In the genomic region with DNA sequence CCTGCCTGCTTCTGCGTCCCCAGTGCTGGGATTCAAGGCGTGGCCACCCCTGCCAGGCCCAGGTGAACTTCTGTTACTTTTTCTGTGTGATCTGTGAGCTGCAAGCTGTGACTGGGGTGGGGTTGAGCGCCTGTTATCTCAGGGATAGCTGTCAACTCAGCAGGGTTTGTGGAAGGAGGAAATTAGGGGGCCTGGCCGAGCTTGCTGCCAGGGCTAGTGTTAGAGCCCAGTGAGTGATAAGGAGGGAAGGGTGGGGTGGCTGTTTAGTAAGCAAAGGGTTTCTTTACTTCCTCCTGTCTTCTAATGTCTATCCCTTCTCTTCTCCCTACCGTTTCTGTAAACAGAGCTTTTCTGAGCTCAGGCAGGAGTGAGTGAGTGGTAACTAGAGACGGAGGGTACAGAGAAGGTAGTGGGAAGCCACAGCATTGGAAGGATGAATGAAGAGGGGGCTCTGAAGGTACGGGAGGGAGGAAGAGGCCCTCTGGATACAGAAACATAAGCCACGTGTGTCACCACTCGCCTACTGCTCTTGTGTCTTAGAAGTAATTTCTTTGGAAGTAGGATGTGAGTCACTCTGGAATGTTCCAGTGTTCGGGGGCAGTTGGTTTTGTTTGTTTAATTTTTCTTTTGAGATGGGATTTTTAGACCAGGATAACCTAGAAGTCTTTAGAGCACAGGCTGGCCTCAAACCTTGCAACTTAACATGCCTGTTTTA, we compare ENCODE assay signal across 11 mouse cellular contexts. TPM values are rescaled to one million over a fixed set of nuclear protein-coding genes. Genes with fewer than 3 reads are reported as not detected.
DNase-seq lines count a peak whose midpoint lies in the region; ATAC-seq and TF ChIP-seq lines count a peak whose summit lies in the region.
"Had no signal": no experiment of that assay in that cellular context is flagged by ENCODE, and none has a peak within 500 bp of the region (broad histone marks: within the 10 kb centered on the region; RNA-seq: fewer than 3 reads in every experiment).

No protein-coding gene starts in this region.

- H3K4me1 ChIP-seq in MEL (ENCODE audit: control insufficient read depth in 1 of 2, insufficient read depth in 2 of 2, low read length in 2 of 2), result peaks cover 6 to 22% of the 10 kb centered on the region in 2 experiments
- H3K4me1 ChIP-seq in heart, postnatal 0 days (ENCODE audit: control insufficient read depth, insufficient read depth), result peaks cover 28% of the 10 kb centered on the region
- H3K4me1 ChIP-seq in thymus, adult 2 months (replicated peaks; ENCODE audit: control insufficient read depth, insufficient read depth, low read length), result no peaks in the 10 kb centered on the region
- peaks cover 26% of the 10 kb centered on the region for H3K4me1 ChIP-seq in forebrain, embryonic 10.5 days

- peak overlapping the region; percentile 16; the same call in 1 of the 2 replicates for H3K27ac ChIP-seq in gastrocnemius, adult 2 months
- H3K27ac ChIP-seq in MEL (ENCODE audit: control insufficient read depth, low read depth, low read length), result peak overlapping the region; percentile 90
- peak overlapping the region; percentile 78 for H3K27ac ChIP-seq in heart, postnatal 0 days (ENCODE audit: low read depth)
- H3K27ac ChIP-seq in thymus, adult 2 months (ENCODE audit: control insufficient read depth, insufficient read depth, low read length), result no peak overlapping the region
- H3K27ac ChIP-seq in forebrain, embryonic 10.5 days, result no peak overlapping the region
- H3K27ac ChIP-seq: hindbrain, postnatal 0 days had no signal

- WGBS in heart, postnatal 0 days, result 26% methylated on average over 10 of the region's 10 CpGs
- 80% methylated on average over 10 of the region's 10 CpGs for WGBS in thymus, adult 2 months
- WGBS in forebrain, embryonic 10.5 days, result 75% methylated on average over 10 of the region's 10 CpGs

- H3K79me2 ChIP-seq in MEL (ENCODE audit: control insufficient read depth, insufficient read depth, low read length, poor library complexity), result no peaks in the 10 kb centered on the region

- intact Hi-C loops in gastrocnemius, adult 2 months (cut with DNase I), result no loop called here
- intact Hi-C loops in gastrocnemius, postnatal 14 days (cut with DNase I; ENCODE audit: low total_unique reads), result no loop called here

- H3K36me3 ChIP-seq in MEL (ENCODE audit: control insufficient read depth in 1 of 2, insufficient read depth in 2 of 2, low read length in 2 of 2), result peaks cover 0 to 15% of the 10 kb centered on the region in 2 experiments; a peak in 2 of 4 replicates
- peaks cover 27% of the 10 kb centered on the region for H3K36me3 ChIP-seq in heart, postnatal 0 days (replicated peaks; ENCODE audit: control insufficient read depth, insufficient read depth, low read length)
- H3K36me3 ChIP-seq in thymus, adult 2 months (ENCODE audit: control insufficient read depth, insufficient read depth, low read length), result no peaks in the 10 kb centered on the region
- H3K36me3 ChIP-seq in forebrain, embryonic 10.5 days (replicated peaks), result peaks cover 30% of the 10 kb centered on the region

- peak overlapping the region; percentile 55 for H3K9ac ChIP-seq in MEL (ENCODE audit: control insufficient read depth, low read depth, low read length, poor library complexity, severe bottlenecking)
- H3K9ac ChIP-seq in heart, postnatal 0 days (replicated peaks; ENCODE audit: low read depth, low read length), result no peak overlapping the region

- DNase-seq in gastrocnemius, adult 2 months, result no peak
- no peak for DNase-seq in gastrocnemius, postnatal 14 days
- peak; percentile 94 for DNase-seq in MEL (ENCODE audit: low read depth, low spot score)
- peak; percentile 33 for DNase-seq in heart, postnatal 0 days (ENCODE audit: low spot score)
- peak; percentile 25 for DNase-seq in lung, postnatal 14 days
- DNase-seq in layer of hippocampus, postnatal 36 days, result no peak
- no peak for DNase-seq in thymus, adult 2 months
- no peak for DNase-seq in forebrain, embryonic 10.5 days (ENCODE audit: extremely low spot score, low spot score)
- DNase-seq: cerebellum, adult 11 months; retina, postnatal 1 day had no signal

- no peak for TF ChIP-seq CTCF in gastrocnemius, adult 2 months (IDR thresholded peaks at IDR 0.05)
- no peak for TF ChIP-seq CTCF in MEL (IDR thresholded peaks at IDR 0.05 in 2 of 3, conservative IDR thresholded peaks at IDR 0.05 in 1 of 3; ENCODE audit: control insufficient read depth in 1 of 3, insufficient read depth in 1 of 3, low read depth in 2 of 3, low read length in 3 of 3, poor library complexity in 1 of 3, severe bottlenecking in 1 of 3)
- no peak for TF ChIP-seq CTCF in heart, postnatal 0 days (IDR thresholded peaks at IDR 0.05; ENCODE audit: low read depth)
- no peak for TF ChIP-seq CTCF in thymus, adult 2 months (IDR thresholded peaks at IDR 0.05; ENCODE audit: borderline replicate concordance, control insufficient read depth, extremely low read depth, insufficient read depth, low read length, poor library complexity)

- peak; percentile 75 to 76 for TF ChIP-seq EP300 in MEL (IDR thresholded peaks at IDR 0.05; ENCODE audit: low read depth in 1 of 2, low read length in 2 of 2)
- TF ChIP-seq EP300 in heart, postnatal 0 days (IDR thresholded peaks at IDR 0.05; ENCODE audit: low read depth), result no peak

- no peaks in the 10 kb centered on the region for H3K27me3 ChIP-seq in MEL (ENCODE audit: control insufficient read depth in 1 of 2, insufficient read depth in 2 of 2, low read length in 2 of 2)
- no peaks in the 10 kb centered on the region for H3K27me3 ChIP-seq in heart, postnatal 0 days (ENCODE audit: control insufficient read depth, insufficient read depth, low read length)
- no peaks in the 10 kb centered on the region for H3K27me3 ChIP-seq in thymus, adult 2 months (ENCODE audit: control insufficient read depth, insufficient read depth, low read length)
- H3K27me3 ChIP-seq in forebrain, embryonic 10.5 days (ENCODE audit: poor library complexity, severe bottlenecking), result no peaks in the 10 kb centered on the region

- peak; percentile 57 for ATAC-seq in heart, postnatal 0 days (ENCODE audit: insufficient read depth, low read depth)
- ATAC-seq: hindbrain, postnatal 0 days had no signal

- no peaks in the 10 kb centered on the region for H3K9me3 ChIP-seq in MEL (replicated peaks; ENCODE audit: insufficient read depth, low read length)
- no peaks in the 10 kb centered on the region for H3K9me3 ChIP-seq in heart, postnatal 0 days (replicated peaks; ENCODE audit: control insufficient read depth, low read length)
- H3K9me3 ChIP-seq in forebrain, embryonic 10.5 days, result no peaks in the 10 kb centered on the region

- TF ChIP-seq POLR2A in MEL (IDR thresholded peaks at IDR 0.05; ENCODE audit: control insufficient read depth in 1 of 2, insufficient read depth in 1 of 2, low read depth in 1 of 2, low read length in 2 of 2, poor library complexity in 1 of 2), result no peak
- TF ChIP-seq POLR2A in thymus, adult 2 months (IDR thresholded peaks at IDR 0.05; ENCODE audit: control insufficient read depth, extremely low read depth, insufficient read depth, low read length, poor library complexity), result no peak

- no peak overlapping the region for H3K4me3 ChIP-seq in gastrocnemius, adult 2 months
- peak overlapping the region; percentile 43 to 44 for H3K4me3 ChIP-seq in MEL (ENCODE audit: control insufficient read depth in 1 of 2, insufficient read depth in 1 of 2, low read depth in 2 of 2, low read length in 2 of 2)
- no peak overlapping the region for H3K4me3 ChIP-seq in heart, postnatal 0 days (ENCODE audit: low read depth, low read length)
- H3K4me3 ChIP-seq in thymus, adult 2 months (ENCODE audit: control insufficient read depth, insufficient read depth, low read length), result no peak overlapping the region
- no peak overlapping the region for H3K4me3 ChIP-seq in forebrain, embryonic 10.5 days

- H3K4me2 ChIP-seq in heart, postnatal 0 days (ENCODE audit: low read depth, low read length), result no peak overlapping the region

- no peak for TF ChIP-seq RAD21 in MEL (IDR thresholded peaks at IDR 0.05; ENCODE audit: low read depth, low read length)

TF ChIP-seq in MEL, 35 proteins besides CTCF, POLR2A, EP300 and RAD21 (continues in another document):
- peak; percentile 72 for TF ChIP-seq MAFK (IDR thresholded peaks at IDR 0.05; ENCODE audit: borderline replicate concordance, low read depth, low read length)
- no peak for TF ChIP-seq ZMIZ1 (IDR thresholded peaks at IDR 0.05; ENCODE audit: low read depth, low read length)
- peak; percentile 77; the same call in 1 of the 2 replicates for TF ChIP-seq SIN3A (IDR thresholded peaks at IDR 0.05; ENCODE audit: low read length)
- no peak for TF ChIP-seq USF2 (IDR thresholded peaks at IDR 0.05; ENCODE audit: borderline replicate concordance in 1 of 2, insufficient read depth in 1 of 2, low read depth in 1 of 2, low read length in 2 of 2)
- TF ChIP-seq MAX (IDR thresholded peaks at IDR 0.05; ENCODE audit: low read length), result peak; percentile 50; the same call in 1 of the 2 replicates
- no peak for TF ChIP-seq BHLHE40 (IDR thresholded peaks at IDR 0.05; ENCODE audit: borderline replicate concordance, low read depth, low read length)
- no peak for TF ChIP-seq GABPA (IDR thresholded peaks at IDR 0.05; ENCODE audit: low read depth, low read length)
- TF ChIP-seq MAZ (IDR thresholded peaks at IDR 0.05; ENCODE audit: low read depth, low read length), result peak; percentile 76

RNA-seq across cellular contexts. Expression of a gene that starts 12.2 kb away (rescaled TPM):
- total RNA-seq in gastrocnemius, adult 2 months (2021), result 1 to 10 TPM; 2.4 to 3.2 TPM
- total RNA-seq in gastrocnemius, postnatal 14 days (2021), result 1 to 10 TPM; 2.1 to 2.5 TPM
- 1.2 and 1.4 TPM in 2 replicates for total RNA-seq in MEL (2012; rRNA removed)
- polyA plus RNA-seq in MEL (2012; ENCODE audit: insufficient read depth in 1 of 2, insufficient read length in 2 of 2, low read depth in 1 of 2, low replicate concordance in 2 of 2, missing spikeins in 1 of 2), result 1 to 10 TPM in 1 of 2 experiments, not detected in 1; 2.8 TPM
- total RNA-seq in heart, postnatal 0 days (2014; rRNA removed; ENCODE audit: low replicate concordance), result 2.7 and 3.6 TPM in 2 replicates
- polyA plus RNA-seq in heart, postnatal 0 days (2015; fragmentation: Nextera tagmentation; extraction: Ambion mirVana), result 1.3 and 1.4 TPM in 2 replicates
- 10 to 100 TPM in 1 of 2 experiments, 1 to 10 TPM in 1; 9.3 to 14.3 TPM for total RNA-seq in layer of hippocampus, postnatal 36 days (2021)
- 1.7 and 2.0 TPM in 2 replicates for polyA plus RNA-seq in thymus, adult 2 months (2012; rRNA removed)
- 3.5 and 3.6 TPM in 2 replicates for polyA plus RNA-seq in forebrain, embryonic 10.5 days (2016; fragmentation: Nextera tagmentation; extraction: Ambion mirVana)

RNA-seq across cellular contexts. Expression of a gene that starts 12.4 kb away (rescaled TPM):
- 10 to 100 TPM; 40.3 to 50.5 TPM for total RNA-seq in gastrocnemius, adult 2 months (2021)
- 10 to 100 TPM; 20.4 to 21.2 TPM for total RNA-seq in gastrocnemius, postnatal 14 days (2021)
- total RNA-seq in MEL (2012; rRNA removed), result 9.5 and 12.6 TPM in 2 replicates
- 10 to 100 TPM in 1 of 2 experiments, not detected in 1; 13.5 TPM for polyA plus RNA-seq in MEL (2012; ENCODE audit: insufficient read depth in 1 of 2, insufficient read length in 2 of 2, low read depth in 1 of 2, low replicate concordance in 2 of 2, missing spikeins in 1 of 2)
- total RNA-seq in heart, postnatal 0 days (2014; rRNA removed; ENCODE audit: low replicate concordance), result 20.8 and 23.8 TPM in 2 replicates
- 21.9 and 25.8 TPM in 2 replicates for polyA plus RNA-seq in heart, postnatal 0 days (2015; fragmentation: Nextera tagmentation; extraction: Ambion mirVana)
- total RNA-seq in layer of hippocampus, postnatal 36 days (2021), result 10 to 100 TPM; 61.6 to 72.6 TPM
- polyA plus RNA-seq in thymus, adult 2 months (2012; rRNA removed), result 15.8 and 18.4 TPM in 2 replicates
- 28.1 and 28.9 TPM in 2 replicates for polyA plus RNA-seq in forebrain, embryonic 10.5 days (2016; fragmentation: Nextera tagmentation; extraction: Ambion mirVana)

Comparison
In these comparisons a context has a peak if more than half of its experiments do, and no peak if none do; other contexts are left out.
1. DNase-seq: peak in MEL (single experiment), heart, postnatal 0 days (single experiment) and lung, postnatal 14 days (single experiment); none in gastrocnemius, adult 2 months (single experiment), gastrocnemius, postnatal 14 days (single experiment), layer of hippocampus, postnatal 36 days (0 of 2), thymus, adult 2 months (single experiment) and forebrain, embryonic 10.5 days (single experiment).
2. H3K27ac ChIP-seq: peak in gastrocnemius, adult 2 months (single experiment), MEL (single experiment) and heart, postnatal 0 days (single experiment); none in thymus, adult 2 months (single experiment) and forebrain, embryonic 10.5 days (single experiment).
3. H3K4me3 ChIP-seq: peak in MEL (2 of 2); none in gastrocnemius, adult 2 months (single experiment), heart, postnatal 0 days (single experiment), thymus, adult 2 months (single experiment) and forebrain, embryonic 10.5 days (single experiment).